Mouse (Mus musculus) forelimb bud, embryonic 11.5 days (tissue): ENCODE results near the gene Abtb2.
A peak's percentile ranks its signal among the peaks of the same experiment; 100 is the strongest.

Experiments used
- DNase-seq: peaks from one replicate; pipeline ENCODE4 v3.0.0-alpha.2; 2012; ENCODE audit warnings: low read depth, low spot score

The Abtb2 gene

DNA sequence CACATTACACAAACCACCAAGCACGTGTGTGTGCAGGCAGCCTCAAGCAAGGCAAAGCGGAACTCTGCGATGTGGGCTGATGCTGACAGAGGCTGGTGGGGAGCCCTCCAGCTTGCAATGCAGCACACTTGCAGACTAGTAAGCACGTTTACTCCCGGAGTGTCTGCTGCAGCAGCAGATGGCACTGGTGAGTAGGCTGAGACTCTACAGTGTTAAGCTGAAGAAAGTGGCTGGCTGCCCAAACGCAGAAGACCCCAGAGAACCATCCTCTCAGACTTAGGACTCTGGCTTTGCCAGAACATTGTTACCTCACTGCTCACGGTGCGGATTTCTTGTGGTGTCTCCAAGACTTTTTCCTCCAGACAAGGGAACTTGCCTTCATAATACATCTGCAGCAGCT is 164.9 kb downstream of the Abtb2 start:
- no peak for DNase-seq

DNA sequence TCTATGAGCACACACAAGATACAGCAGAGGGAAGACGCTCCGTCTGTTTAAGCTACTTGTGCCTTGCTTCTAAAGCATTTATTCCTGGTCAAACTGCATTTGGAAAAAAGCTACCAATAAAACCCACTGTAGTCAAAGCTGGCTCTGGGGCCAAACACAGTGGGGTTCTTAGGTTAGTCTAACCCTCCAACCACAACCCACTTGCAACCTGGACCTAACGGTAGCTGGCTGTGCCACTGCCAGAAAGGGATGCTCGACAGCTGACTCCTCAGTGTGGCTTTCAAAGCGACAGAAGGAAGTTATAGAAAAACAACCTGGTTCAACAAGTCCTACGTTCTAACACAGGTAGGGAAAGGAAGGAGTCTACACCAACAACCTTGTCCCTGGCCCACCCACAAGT is 165.3 kb downstream of the Abtb2 start:
- no peak for DNase-seq

DNA sequence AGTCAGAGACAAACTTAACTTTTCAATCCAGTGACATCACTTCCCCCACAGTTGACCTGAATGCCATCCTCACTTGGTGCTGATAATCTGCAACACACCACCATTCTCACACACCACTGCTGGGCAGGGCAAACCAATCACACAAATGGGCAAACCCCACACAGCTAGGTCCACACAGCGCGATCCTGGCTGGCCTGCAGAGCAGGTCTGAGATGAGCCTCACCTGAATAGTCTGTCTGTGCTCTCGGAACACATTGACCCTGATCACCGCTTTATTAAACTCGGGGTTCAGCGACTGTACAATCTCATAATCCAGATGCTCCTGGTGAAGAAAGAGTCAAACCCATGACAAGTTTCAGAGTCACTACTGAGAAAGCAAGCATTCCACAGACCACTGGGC is 176.7 kb downstream of the Abtb2 start:
- no peak for DNase-seq

DNA sequence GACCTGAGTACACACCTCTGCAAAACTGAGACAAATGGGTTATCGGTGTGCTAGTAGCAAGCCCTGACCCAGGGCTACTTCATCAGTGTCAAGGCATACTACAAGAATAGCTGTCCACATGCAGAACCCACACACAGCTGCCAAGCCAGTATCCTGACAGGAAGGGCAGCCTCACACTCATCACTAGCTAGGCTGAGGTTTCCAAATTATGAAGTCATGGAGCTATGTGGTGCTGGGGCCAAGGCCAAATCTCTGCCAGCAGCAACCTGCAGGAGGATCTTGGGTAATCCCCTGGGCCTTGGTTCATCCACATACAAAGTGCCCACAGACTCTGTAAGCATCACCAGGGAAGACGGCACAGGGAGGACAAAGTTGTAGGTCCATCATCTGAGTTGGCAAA is 177.4 kb downstream of the Abtb2 start:
- DNase-seq = no peak

DNA sequence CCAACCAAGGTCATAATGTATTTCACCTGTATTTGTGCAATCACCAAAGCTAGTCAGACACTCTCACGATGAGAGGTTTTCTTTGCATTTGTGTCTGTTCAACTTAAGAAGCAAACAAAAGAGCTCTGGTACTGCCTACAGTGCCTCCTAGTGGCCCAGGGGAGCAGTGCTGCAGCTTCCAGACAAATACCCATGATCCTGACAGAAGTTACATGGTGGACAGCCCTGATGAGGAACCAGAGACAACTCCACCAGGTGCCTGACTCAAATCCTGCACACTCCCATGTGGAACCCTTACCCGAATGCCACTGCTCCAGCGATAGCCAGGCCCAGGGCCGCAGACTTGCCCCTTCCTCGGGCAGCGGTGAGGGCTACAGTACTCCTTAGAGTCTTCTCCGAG is 177.9 kb downstream of the Abtb2 start:
- peak; percentile 71 for DNase-seq

DNA sequence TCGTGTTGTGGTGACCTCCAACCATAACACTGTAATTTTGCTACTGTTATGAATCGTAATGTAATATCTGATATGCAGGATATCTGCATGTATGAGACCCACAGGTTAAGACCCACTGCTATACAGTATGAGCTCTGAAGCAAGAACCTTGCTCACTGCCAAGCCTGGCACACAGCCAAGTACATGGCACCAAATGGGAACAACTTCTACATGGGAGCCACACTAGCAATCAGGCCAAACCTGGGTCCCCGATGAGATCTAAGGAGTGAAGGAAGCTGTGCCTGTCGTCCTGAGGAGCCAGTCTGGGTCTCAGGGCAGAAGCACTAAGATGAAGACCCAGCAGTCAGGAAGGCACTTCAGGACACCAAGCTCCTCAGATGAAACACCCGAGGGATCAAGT is 179.4 kb downstream of the Abtb2 start:
- no peak for DNase-seq

DNA sequence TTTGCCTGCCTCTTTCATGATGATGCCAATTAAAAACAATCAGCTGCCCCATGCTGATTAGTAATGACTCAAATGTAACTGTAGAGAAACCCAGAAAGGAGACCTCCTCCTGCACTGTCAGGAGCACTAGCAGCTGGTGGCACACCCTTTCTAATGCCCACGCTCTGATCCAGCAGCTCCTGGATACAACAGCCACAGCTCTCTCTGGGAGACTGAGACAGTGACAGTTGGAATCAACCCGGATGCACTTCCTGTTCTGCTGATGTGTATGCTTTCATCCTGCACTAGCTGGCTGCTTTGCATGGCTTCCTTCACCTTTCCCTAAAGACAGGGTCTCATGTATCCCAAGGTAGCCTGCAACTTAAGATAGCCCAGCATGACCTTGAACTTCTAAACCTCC is 180.0 kb downstream of the Abtb2 start:
- no peak for DNase-seq

DNA sequence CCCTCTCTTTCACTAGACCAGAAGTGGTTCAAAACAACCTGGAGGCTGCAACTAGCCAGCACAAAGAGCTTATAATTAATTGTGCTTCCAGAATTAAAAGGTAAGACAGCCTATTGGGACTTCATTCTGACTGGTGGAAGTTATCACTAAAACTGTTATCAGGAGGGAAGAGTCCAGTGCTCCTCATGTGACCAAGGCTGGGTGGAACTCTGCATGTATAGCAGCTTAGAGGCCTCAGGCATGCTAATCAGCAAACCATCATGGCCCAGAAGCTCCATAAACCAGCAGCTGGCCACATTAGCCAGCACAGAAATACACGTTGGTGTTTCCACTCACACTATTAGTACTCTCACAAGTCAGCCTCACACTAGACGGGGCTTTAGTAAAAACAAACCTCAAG is 180.7 kb downstream of the Abtb2 start:
- DNase-seq = no peak

DNA sequence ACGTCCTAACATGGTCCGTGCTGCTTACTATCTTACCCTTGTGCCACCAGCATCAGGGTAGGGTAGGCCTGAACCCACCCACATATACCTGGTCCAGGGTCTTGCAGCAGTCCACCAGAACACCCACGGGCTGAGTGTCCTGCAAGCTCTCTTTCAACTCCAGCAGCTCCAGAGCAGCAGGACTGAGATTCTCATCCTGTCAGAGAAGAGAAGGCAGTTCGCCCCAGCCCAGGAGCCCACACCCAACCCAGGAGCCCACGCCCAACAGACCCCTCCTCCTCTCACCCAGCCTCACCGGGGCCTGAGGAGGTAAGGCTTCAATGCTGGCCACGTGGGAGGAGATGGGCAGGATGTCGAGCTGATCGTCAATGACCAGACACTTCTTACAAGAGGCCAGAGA is 181.8 kb downstream of the Abtb2 start:
- no peak for DNase-seq

DNA sequence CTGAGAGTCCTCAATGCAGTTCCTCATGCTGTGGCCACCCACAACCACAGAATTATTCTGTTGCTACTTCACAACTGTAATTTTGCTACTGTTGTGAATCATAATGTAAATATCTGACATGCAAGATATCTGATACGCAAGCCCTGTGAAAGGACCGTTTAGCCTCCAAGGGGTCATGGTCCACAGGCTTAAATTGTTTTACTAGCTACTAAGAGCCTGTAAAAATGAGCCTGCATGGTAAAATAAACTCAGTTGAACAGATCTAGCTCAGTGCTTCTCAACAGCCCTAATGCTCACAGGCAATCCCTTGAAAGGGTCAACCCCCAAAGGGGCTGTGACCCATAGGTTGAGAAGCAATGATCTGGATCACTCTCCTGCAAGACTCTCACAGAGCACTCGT is 183.0 kb downstream of the Abtb2 start:
- DNase-seq = no peak

DNA sequence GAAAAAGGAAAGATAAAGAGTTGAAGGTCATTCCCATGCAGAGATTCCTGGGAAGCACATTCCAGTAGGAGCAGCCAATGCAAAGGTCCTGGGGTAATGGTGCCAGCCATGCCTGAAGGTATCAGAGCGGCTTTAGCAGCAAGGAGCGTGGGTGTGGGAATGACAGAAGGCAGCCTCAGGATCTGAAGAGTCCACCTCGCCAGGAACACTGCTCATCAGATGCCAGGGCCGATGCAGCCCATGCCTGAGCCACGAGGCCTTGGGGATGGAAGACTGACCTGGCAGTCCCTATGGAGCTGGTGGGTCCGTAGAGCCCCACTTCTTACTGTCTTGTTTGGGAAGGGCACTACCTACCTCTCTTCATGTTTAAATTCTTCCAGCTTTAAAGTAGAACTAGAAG is 185.7 kb downstream of the Abtb2 start:
- DNase-seq = no peak

DNA sequence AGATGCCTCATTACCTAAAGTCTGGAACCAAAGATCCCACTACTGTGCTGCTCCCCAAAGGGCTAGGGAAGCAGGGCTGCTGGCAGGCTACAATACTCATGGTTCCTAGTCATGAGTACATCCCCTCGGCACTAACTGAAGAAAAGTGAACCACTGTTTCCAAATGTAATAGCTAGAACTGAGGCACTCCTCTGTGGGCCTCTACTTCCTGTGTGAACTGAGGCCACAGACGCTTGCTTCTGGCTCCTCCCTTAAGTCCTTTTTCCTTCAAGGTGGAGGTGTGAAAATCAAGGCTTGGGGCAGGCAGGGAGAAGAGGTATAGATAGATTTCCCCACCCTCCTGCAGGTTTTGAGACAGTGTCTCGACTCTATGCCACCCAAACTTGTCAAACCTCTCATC is 188.5 kb downstream of the Abtb2 start:
- DNase-seq = no peak

DNA sequence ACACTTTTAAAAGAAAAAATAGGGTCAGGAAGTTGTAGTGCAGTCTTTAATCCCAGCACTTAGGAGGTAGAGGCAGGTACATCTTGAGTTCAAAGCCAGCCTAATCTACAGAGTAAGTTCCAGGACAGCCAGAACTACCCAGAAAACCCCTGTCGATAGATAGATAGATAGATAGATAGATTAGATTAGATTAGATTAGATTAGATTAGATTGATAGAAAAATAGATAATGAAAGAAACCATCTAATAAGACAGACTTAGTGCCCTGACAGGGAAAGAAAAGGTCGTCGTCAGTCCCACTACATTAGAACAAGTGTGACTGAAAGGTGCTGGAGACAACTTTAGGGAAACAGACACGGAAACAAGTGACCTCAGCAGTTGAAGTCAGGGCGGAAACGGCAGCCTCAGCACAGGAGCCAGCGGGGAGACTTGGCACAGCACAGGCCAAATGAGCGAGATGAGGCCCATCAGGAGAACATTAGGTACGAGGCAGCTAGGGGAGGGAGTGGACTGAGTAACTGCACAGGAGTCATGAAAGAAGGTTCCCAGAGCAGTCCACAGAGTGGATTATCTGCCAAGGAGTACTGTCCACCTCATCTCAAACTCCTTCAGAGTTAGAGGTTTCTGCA is 189.5 kb downstream of the Abtb2 start:
- no peak for DNase-seq

DNA sequence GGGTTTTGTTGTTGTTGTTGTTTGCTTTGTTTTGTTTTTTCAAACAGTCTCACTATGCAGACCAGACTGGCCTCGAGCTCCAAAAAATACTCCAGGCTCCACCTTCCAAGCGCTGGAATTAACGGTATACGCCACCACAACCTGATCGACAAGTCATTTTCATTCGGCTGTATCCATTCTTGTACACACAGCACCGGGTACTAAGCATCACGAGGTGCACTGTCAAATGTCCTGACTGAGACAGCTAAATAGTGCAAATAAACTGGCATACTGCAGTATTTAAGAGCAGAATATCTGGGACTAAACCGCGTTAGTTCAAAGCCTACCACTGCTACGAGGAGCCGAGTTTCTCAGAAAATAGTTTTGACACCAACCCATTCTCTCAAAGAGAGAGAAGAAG is 194.3 kb downstream of the Abtb2 start:
- DNase-seq = no peak

DNA sequence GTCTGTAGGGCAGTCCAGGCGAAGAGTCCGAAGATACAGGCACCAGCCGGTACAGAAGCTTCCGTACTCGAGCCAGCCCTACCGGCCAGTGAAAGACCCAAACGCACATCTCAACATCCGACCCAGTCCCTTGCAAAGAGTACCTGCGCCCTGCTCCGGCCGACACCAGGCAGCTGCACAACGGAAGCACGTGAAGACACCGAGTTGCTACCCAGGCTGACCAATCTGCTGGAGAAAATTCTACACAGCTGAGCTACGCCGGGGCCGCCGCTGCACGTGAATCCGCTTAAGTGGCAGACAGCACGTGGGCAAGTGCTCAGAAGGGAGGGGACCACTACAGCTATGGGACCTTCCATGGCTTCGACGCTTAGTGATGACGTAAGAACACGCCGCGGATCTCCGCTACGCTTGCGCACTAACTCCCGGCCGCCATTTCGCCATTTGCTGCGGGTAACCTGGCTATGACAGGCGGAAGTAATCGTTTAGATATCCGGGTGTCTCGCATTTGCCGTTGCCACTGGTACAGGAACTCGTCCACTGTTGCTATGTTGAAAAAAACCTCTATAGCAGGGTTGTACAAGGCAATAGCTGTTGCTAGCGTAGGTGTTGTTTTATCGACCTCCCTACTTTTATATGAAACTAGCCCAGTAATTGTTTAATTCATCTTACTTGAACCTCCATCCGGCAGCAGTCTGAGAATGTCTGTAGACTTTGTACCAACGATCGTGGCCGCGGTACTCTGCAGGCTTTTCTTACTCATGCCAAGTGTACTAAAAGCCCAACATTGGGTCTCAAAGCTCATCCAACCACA is 195.0 kb downstream of the Abtb2 start, which contains the start of gene Nat10:
Gene Nat10 (minus strand): TSS at position 365 of the 811 bp plus-strand sequence.
- DNase-seq = peak; percentile 99

DNA sequence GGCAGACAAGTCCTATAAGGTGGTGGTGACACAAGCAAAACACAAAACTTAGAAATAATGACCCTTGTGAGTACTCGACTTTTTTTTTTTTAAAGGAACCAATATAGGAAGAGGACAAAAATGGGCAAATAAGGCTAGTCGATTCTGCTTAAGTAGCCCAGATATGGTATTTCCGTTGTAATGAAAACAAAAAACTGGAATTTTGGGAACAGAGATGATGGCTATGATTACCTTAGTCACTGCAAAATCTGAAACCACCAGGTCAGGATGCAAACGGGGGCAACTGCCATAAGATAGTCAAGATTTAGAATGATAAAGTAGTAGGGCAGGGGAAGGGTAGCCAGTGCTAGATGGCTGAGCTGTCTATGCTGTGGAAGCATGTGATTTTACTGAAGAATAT is 195.9 kb downstream of the Abtb2 start:
- DNase-seq = no peak

DNA sequence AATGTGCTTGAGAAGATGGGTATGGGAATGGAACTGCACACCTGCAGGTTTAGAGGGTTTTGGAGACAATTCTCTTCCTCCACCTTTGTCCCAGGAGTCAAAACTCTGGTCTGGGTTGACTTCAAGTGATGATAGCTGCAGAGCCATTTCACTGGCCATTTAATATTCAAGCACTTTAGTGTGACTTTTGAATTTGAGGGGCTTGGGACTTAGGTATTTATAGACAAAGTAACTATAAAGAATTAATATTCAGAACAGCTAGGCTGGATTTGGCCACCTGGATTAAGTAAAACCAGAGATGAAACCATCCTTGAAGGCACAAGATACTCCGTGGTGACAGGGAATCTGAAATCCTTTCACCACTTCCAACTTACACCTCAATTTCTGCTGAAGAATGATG is 196.4 kb downstream of the Abtb2 start:
- no peak for DNase-seq
